Mouse (Mus musculus) right cerebral cortex, postnatal 14 days (tissue): ENCODE measurements around the gene Cyp4a32.
A peak's percentile ranks its signal among the peaks of the same experiment; 100 is the strongest.

ENCODE experiments used
- DNase-seq: peaks from one replicate; pipeline ENCODE4 v3.0.0; 2022

Cyp4a32 gene

DNA sequence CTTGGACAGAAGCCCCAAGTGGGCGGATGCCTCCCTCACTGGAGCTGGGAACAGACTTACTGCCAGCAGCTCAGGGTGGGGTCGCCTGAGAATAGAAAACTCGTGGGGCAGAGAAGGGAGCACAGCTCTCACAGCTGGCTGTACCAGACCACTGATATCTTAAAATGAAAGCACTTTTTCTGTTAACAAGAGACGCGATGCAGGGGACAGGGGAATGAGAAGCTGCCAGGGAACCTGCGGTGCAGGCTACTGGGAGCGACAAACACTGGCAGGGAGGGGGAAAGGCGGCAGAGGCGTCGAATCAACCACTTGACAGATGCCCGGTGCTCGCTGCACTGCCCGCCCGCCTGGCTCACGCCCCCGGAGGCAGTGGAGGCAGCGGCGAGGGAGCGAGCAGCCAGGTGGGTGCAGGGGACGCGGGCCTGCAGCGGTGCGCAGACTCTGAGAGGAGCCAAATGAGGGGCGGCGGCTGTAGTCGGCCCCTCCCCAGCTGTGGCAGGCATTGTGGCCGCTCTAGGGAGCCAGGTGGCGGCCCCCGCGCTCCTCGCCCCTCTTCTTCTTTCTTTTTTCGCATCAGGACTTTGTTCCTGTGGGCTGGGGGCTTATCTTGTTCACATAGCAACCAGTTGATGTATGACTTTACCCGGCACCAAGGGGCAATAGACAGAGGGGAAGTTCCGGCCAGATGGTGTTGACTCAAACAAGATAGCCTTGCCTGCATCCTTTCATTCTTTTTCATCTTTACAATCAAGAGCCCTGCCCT lies 56.5 kb downstream of the Cyp4a32 start:
- DNase-seq, result peak; percentile 33

- no peak for DNase-seq
Observed at GRCm38 (mm10) chr4:115657867-115658249, 57.1 kb downstream of the Cyp4a32 start.

DNA sequence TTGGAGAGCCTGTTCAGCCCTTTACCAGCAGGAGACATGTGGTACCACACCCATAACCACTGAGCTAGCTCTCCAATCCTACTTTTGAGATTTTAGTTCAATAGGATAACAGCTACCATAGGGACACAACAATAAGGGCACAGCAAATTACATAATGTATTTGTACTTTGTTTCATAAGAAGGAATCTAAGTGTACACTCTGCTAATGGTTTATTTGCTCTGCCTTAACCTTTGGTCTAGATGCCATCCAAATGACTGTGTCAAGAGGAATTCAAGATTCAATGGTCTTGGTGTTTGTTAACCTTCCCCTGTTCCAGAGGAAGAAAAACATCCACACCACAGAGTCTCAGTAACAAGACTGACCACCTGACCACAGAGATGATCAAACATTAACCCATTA lies 58.4 kb downstream of the Cyp4a32 start:
- no peak for DNase-seq
